Mouse (Mus musculus): ENCODE results near the gene Gm49673.
"Not testable (repeated sequence)": the region's sequence is repeated elsewhere in the genome, so short reads cannot be mapped to it uniquely, and the experiment has no call there.

Gm49673 gene

DNA sequence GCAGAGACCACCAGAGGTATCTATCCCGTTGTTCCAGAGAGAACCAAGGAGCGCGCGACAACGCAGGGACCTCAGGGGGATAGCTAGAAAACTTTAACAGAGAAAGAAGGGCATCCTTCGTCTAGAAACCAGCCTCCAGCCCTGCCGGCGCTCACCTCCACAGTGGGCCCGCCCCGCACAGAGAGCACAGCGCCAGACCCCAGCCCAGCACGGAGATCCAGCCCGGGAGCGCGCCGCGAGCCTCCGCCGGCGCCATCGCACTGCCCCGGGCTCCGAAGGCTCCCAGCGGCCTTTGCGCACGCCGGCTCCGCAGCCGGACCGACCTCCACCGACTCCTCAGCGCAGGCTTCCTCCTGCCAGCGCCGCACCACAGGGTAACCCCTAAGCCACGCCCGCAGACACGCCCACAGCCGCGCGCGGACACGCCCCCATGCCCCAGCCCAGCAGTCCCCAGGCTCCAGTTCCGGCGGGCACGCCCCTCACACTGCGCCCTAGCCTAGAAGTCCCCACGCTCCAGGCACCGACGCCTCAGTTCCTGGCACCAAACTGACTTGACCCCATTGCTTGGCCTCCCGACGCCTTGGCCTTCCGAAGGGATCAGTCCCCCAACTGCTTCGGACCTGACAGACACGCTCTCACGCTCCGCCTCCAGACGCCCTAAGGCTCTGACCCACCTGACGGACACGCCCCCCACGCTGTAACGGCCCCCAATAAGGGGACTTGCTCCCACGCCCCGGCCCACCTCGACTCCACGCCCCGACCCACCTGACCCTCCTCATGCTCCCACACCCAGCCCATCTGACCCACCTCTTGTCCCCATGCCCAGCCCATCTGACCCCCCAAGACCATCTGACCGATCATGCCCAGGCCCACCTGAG, at the start of gene Gm49673, which contains the start of gene Rnaset2a:
Gene Gm49673 (minus strand): TSS at position 350 of the 878 bp plus-strand sequence.
Gene Rnaset2a (minus strand): TSS at position 659 of the 878 bp plus-strand sequence.
- DNase-seq, result not testable (repeated sequence)

GRCm38 (mm10) chr17:8195685-8196376, 48.2 kb upstream of the Gm49673 start:
- no peak for DNase-seq

GRCm38 (mm10) chr17:8193678-8194077, 46.1 kb upstream of the Gm49673 start:
- DNase-seq, result no peak

- no peak for DNase-seq
Measured at GRCm38 (mm10) chr17:8184217-8184616, 36.6 kb upstream of the Gm49673 start.

GRCm38 (mm10) chr17:8183815-8184214, 36.2 kb upstream of the Gm49673 start:
- no peak for DNase-seq

DNA sequence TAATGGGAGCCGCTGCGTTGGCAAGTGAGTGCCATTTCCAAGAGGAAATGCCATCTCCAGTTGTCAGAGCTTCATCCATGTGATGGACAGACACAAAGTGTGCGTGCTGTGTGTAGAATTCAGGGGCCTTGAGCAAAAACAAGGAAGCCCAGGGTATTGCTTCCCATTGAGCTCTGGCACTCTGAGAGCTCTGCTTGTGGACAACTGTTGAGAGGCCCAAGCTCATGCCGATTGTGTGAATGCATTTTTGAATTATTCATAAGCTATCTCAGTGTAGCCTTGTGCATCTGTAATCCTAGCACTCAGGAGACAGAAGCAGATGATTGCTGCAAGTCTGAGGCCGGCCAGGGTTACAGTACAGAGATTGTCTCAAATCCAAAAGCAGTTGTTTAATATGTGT, 29.5 kb upstream of the Gm49673 start:
- no peak for DNase-seq

DNA sequence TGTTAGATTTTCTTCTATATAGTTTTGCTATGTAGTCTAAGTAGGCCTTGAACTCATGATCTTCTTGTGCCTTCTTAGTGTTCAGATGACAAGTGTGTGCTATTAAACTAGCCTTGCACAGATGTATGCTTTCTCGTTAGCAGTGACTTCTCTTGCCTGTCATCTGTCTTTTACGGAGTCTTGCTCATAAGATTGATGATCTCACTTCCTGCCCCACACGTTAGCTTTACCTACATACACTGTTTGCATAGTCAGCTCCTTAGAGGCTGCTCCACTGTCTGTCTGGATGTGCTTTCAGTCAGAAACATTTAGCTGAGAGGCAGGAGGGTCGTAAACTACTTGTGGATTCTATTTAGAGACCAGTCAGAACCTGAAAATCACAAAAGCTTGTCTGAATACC, 23.5 kb upstream of the Gm49673 start:
- DNase-seq, result no peak

GRCm38 (mm10) chr17:8170331-8170730, 22.7 kb upstream of the Gm49673 start:
- DNase-seq, result no peak

DNA sequence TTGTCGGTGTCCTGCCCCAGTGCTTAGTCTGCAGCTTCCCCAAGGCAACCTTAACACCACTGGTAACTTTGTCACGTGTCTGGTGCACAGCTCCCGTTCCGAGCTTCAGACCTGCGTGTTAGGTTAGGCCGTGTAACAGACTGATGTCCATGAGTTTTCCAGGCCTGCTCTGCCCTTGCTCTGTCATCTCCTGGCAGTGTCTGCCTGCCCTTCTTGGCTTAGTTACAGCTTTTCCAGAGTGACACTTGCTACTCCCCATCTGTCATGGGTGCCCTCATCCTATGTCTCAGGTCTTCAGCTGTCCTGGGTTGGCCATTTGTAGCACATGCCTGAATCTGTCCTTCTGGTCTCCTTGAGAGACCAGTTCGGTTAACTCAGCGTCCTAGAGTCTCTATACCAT, 19.8 kb upstream of the Gm49673 start:
- peak; percentile 43 to 54 for DNase-seq

DNA sequence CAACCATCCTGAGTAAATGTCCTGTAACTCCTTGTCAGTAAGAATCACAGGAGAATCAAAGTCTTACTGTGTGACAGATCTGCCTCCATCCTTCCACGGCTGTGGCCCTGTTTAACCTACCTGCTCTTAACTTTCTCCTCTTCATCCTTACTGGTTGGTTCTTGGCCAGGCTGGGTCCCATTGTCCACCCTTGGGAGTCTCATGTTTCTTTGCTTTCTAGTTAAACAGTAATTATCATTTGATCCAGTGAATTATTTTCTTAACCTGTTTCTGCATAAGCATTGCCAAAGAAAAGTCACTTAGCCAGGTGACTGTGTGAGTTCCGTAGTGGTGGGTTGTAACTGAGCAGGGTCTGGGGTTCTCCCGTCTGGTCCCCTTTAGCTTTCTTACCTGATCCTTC, 18.9 kb upstream of the Gm49673 start:
- DNase-seq, result not testable (repeated sequence)

DNA sequence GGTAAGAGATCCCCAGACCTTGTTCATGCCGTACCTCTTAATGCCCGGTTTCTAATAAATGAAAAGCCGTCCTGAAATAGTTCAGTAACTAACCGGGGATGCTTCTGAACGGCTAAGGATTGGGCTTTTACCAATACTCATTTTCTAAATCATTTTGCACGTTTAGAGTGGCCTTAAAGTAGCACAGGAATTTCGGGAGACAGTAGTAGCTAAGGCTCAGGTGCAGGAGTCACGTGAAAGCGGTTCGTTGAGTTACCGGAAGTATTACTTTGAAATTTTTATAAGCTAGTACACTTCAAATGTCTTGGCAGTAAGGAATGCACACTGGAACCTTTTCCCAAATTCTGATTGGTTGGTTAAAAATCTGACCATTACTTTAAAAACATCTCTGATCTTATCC, 18.4 kb upstream of the Gm49673 start:
- DNase-seq, result peak in 1 of 2 experiments; percentile 15

- DNase-seq, result peak; percentile 34 to 64
Measured at GRCm38 (mm10) chr17:8165608-8165945, 18.0 kb upstream of the Gm49673 start.

DNA sequence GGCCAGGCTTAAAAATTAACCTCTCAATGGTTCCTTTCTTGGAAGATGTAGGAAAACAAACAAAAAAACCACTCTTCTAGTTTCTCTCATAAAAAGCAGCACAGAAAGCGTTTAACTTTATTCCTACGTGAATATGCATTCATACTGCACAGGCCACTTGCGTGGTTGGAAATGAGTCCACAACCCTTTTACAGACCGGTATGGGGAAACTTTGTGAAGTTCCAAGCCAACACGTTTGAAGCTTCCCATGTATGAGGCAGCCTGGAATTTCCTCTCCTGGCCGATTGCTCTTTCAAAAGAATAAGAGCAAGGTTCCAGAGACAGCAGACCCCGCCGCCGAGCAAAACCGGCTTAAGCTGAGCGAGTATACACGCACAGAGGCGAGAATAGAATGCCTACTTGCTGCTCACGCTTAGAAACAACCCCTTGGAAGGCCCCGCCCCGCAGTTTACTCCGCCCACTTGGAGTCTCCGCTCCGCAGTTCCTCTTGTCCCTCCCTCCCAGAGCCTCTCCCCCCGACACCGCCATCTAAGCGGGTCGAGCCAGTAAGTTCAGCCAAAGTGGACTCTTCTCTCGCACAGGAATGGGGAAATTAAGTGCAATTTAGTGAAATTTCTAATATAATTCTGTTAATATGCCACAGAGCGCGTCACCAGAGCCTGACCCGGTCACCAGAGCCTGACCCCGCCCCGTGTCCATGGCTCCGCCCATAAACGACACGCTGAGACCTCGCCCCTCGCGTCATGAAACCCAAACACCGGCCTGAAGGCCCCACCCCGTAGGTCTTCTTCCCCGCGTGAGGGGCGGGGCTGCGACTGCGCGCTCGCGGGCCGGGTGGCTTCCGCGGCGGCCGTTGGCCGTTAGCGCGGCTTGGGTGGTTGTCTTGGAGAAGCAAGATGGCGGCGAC, 17.4 kb upstream of the Gm49673 start, which contains the start of gene Fgfr1op:
Gene Fgfr1op (plus strand): TSS at position 801 of the 907 bp plus-strand sequence.
- DNase-seq, result peak in 1 of 2 experiments; percentile 77

- peak; percentile 63 to 70 for DNase-seq
Measured at GRCm38 (mm10) chr17:8160969-8161368, 13.4 kb upstream of the Gm49673 start.

- DNase-seq, result not testable (repeated sequence)
Measured at GRCm38 (mm10) chr17:8158627-8159026, 11.0 kb upstream of the Gm49673 start.

GRCm38 (mm10) chr17:8155982-8156381, 8.4 kb upstream of the Gm49673 start:
- not testable (repeated sequence) for DNase-seq

- not testable (repeated sequence) for DNase-seq
Measured at GRCm38 (mm10) chr17:8155010-8155409, 7.4 kb upstream of the Gm49673 start.

DNA sequence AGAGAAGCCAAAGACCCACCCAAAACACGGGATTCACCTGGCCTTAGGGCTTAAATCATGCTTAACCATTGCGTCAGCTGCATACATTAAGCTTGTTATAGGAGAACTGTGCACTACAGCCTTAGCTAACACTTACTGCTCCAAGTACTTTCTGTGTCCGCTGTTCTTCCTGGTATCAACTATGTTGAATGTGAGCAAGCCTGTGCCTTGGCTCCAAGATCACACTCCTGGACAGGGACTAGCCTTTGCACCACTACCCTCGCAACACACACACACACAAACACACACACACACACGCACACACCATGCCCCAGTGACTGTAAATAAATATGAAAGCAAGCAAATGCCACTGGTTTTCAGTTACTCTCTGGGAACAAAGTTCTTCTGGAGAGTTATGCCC, 657 bp downstream of the Gm49673 start:
- not testable (repeated sequence) for DNase-seq

GRCm38 (mm10) chr17:8143802-8144673, 3.5 kb downstream of the Gm49673 start:
- not testable (repeated sequence) for DNase-seq

DNA sequence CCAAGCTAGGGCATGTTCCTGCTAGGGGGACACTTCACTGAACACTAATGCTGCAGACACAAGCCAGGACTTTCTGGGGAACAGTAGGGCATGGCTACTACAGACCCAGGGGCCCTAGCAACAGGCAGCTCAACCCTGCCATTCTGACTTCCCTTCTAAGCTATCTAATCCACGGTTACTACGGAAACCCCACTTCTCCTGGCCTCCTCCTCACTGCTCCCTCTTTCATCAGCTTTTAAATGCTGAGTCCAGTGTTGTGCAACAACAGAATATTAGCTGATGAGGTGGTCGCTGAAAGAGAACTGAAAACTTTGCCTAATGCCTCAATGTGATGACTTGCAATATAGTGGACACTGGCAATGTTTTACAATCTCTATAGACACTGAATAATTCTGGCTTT, 7.4 kb downstream of the Gm49673 start:
- DNase-seq, result not testable (repeated sequence)

DNA sequence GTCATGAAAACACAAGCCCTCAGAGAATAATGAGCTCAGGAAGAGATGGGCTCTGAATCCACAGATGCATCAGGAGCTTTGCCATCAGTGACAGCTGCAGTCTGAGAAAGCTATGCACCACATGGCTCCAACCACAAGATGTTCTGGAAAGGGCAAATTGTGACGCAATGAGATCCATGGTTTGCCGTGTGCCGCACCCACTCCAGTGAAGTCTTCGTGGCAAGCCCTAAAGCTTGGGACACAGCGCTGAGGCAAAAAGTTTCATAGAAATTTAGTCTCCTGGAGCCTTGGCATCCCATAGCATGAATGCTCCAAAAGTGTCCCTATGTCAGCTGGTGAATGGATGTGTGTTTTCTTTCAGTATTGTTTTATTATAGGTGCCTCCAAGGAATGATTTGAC, 9.5 kb downstream of the Gm49673 start:
- not testable (repeated sequence) for DNase-seq

DNA sequence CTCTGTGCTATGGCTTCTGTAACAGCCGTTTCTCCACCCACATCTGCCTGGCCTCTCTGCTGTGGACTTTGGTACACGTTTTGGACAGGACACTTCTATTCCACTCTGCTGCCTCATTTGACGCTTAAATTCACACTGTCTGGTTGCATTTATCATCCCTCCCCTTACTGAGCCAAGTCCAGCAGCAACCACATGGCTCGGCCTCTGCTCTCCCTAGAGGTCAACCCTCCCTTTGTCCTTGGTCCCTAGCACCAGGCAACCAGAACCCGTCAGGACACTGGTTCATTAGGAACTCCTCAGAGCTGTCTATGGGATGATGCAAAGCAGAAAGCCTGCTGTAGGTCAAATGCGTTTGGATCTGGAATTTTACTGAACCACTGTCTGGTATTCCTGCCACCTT, 16.7 kb downstream of the Gm49673 start:
- not testable (repeated sequence) for DNase-seq
